Mouse (Mus musculus): ENCODE measurements around the gene Iqschfp.

- TF ChIP-seq CTCF (IDR thresholded peaks at IDR 0.05; ENCODE audit: low read depth) (no peak), EP300 (IDR thresholded peaks at IDR 0.05; ENCODE audit: low read depth) (no peak)
These were observed 591.5 kb downstream of the Iqschfp start for GRCm38 (mm10) chr3:68483517-68483916.

Measured in liver, postnatal 0 days (tissue).